Mouse (Mus musculus) heart, embryonic 12.5 days (tissue): ENCODE measurements around the gene Boc. TPM values are rescaled to one million over a fixed set of nuclear protein-coding genes. Genes with fewer than 3 reads are reported as not detected.

Experiments used
- ATAC-seq: fragments of 200-750 bp; cut with Nextera tagmentation; 2 replicates; pipeline ENCODE4 v1.8.0; 2017; ENCODE audit warnings: moderate TSS enrichment, moderate library complexity; ENCODE audit not compliant: insufficient number of reproducible peaks, low FRiP score
- H3K27ac ChIP-seq: fragments of 300-500 bp; sonication (generic); 2 replicates; pipeline ENCODE4 v1.5.1; 2016; ENCODE audit warnings: mild to moderate bottlenecking, moderate library complexity; ENCODE audit not compliant: poor library complexity, severe bottlenecking
- H3K27me3 ChIP-seq: fragments of 300-500 bp; sonication (generic); replicated peaks from 2 replicates; pipeline ENCODE4 v1.6.1; 2016; ENCODE audit warnings: mild to moderate bottlenecking, moderate library complexity
- H3K36me3 ChIP-seq: fragments of 300-500 bp; sonication (generic); 2 replicates; pipeline ENCODE4 v1.6.1; 2016; ENCODE audit warnings: mild to moderate bottlenecking, moderate library complexity
- H3K4me1 ChIP-seq: fragments of 300-500 bp; sonication (generic); replicated peaks from 2 replicates; pipeline ENCODE4 v1.6.1; 2016; ENCODE audit warnings: mild to moderate bottlenecking
- H3K4me2 ChIP-seq: fragments of 300-500 bp; sonication (generic); 2 replicates; pipeline ENCODE4 v1.6.1; 2016; ENCODE audit warnings: mild to moderate bottlenecking, moderate library complexity
- H3K4me3 ChIP-seq: fragments of 300-500 bp; sonication (generic); 2 replicates; pipeline ENCODE4 v1.5.1; 2016; ENCODE audit warnings: mild to moderate bottlenecking
- H3K9ac ChIP-seq: fragments of 300-500 bp; sonication (generic); 2 replicates; pipeline ENCODE4 v1.6.1; 2016; ENCODE audit warnings: mild to moderate bottlenecking, moderate library complexity
- H3K9me3 ChIP-seq: fragments of 300-500 bp; sonication (generic); replicated peaks from 2 replicates; pipeline ENCODE4 v1.6.1; 2016; ENCODE audit warnings: mild to moderate bottlenecking, moderate library complexity
- WGBS: fragments of 180-500 bp; shearing (Covaris S2); methylation state at CpG from one replicate; pipeline ENCODE4 v1.1.7; 2016; 5-methylcytosine and 5-hydroxymethylcytosine counted together
- polyA plus RNA-seq: library from polyadenylated mRNA; unstranded; fragments of >200 nt; fragmentation: Nextera tagmentation; extraction: Ambion mirVana; gene quantifications from 2 replicates; pipeline ENCODE4 v1.2.1, GENCODE M21; 2016

The Boc gene
- polyA plus RNA-seq, 1 experiment from 2014 or later: 7.9 TPM

DNA sequence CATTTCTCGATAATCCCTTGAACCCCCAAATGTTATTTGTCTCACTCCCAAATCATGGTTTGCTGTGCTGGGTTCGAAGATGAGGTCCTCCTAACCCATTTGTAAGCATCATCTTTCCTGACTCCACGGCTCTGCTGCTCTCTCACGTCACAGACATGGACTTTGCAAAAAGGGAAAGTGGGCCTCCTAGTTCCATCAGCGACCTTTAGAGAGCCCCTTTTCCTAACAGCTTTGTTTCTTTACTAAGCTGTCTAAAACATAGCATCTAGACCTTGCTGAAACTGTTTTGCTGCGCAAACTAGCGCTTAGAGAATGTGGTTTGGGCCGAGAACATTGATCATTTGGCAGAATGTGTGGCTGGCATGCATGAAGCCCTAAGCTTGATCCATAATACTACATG lies 19.1 kb downstream of the Boc start:
- no peak overlapping the region for H3K27ac ChIP-seq
- H3K4me1 ChIP-seq: peaks cover 33% of the 10 kb centered on the region
- WGBS: 78% methylated on average over 8 of the region's 8 CpGs

DNA sequence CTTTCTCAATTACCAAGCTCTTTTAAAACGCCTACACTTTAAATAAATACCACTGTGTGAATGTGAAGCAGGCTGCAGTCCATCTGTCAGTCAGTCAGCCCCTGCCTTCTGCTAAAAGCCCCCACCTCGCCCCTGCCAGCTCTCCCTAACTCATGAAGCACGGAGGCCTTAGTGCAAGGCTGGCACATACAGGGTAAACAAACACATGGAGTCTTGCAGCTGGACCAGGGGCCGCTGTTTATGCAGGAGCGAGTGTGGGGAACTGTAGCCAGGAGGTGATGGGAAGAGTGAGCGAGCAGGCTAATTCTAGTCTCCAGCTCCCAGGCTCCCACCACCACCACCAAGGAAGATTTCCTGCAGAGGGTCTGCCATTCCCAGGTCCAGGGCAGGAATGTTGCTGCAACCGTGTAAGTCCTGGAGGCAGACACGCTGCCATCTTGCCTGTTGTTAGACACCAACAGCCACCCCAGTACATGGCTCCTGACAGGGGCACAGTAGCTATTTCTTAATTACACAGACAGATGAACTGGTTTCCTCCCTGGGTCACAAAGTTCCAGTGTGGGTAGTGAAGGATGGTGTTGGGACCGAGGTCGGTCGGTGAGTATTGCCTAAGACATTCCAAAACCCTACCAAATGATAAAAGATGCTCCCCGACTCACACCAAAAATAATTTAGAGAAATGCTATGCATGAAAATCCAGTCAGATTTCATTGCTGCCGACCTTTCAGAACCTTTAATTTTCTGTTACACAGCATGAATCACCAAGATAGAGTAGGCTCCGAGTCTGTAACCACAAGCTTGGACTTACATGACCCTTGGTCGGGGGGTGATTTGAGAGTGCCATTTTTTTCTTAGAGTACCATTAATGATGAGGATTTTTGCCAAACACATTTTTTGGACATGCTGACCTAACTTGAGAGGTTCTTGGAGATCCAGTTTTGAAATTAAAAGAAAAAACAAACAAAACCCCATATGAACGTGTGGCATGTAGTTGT lies 20.0 kb downstream of the Boc start:
- H3K36me3 ChIP-seq: no peaks in the 10 kb centered on the region
- H3K27ac ChIP-seq: 0 out of 2 replicates have a peak overlapping the region, but pooled peaks have one; percentile 15
- WGBS: 53% methylated on average over 16 of the region's 16 CpGs
- 0 out of 2 replicates have a peak overlapping the region, but pooled peaks have one; percentile 14 for H3K9ac ChIP-seq
- no peak for ATAC-seq
- H3K9me3 ChIP-seq: no peaks in the 10 kb centered on the region
- H3K4me1 ChIP-seq: peaks cover 38% of the 10 kb centered on the region
- H3K4me3 ChIP-seq: no peak overlapping the region
- H3K4me2 ChIP-seq: no peak overlapping the region
- H3K27me3 ChIP-seq: no peaks in the 10 kb centered on the region

More for the DNA sequence above, 19.1 kb downstream of the Boc start:
- H3K4me2 ChIP-seq: no peak overlapping the region
- no peak overlapping the region for H3K4me3 ChIP-seq
- H3K9ac ChIP-seq: no peak overlapping the region
- no peaks in the 10 kb centered on the region for H3K9me3 ChIP-seq
- no peaks in the 10 kb centered on the region for H3K36me3 ChIP-seq
- H3K27me3 ChIP-seq: no peaks in the 10 kb centered on the region
- no peak for ATAC-seq

DNA sequence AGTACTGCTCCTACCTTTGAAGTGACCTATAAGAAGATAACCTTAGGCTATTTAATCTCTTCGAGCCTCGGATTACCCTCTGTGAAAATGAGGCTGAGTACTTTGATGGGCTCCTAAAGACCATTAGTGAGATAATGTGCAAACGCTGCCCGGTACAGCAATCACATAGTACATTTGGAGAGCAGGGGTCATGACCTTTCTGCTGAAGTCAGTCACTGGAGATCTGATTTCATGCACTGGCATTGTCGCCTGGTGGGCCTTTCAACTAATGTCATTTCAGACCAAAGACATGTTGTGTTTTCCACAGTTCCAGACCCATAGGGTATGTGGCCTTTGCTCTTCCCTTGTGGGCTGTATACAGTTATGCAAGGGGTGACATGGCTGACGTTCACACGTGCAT lies 24.6 kb downstream of the Boc start:
- no peak overlapping the region for H3K4me2 ChIP-seq
- no peak overlapping the region for H3K4me3 ChIP-seq
- H3K27ac ChIP-seq: no peak overlapping the region
- peaks cover 51% of the 10 kb centered on the region for H3K4me1 ChIP-seq
- no peak for ATAC-seq
- 0 out of 2 replicates have a peak, but pooled peaks cover 4% of the 10 kb centered on the region for H3K9me3 ChIP-seq
- H3K9ac ChIP-seq: no peak overlapping the region
- peaks cover 5% of the 10 kb centered on the region; the same call in 1 of the 2 replicates for H3K36me3 ChIP-seq
- H3K27me3 ChIP-seq: no peaks in the 10 kb centered on the region
- WGBS: 33% methylated on average over 7 of the region's 7 CpGs

DNA sequence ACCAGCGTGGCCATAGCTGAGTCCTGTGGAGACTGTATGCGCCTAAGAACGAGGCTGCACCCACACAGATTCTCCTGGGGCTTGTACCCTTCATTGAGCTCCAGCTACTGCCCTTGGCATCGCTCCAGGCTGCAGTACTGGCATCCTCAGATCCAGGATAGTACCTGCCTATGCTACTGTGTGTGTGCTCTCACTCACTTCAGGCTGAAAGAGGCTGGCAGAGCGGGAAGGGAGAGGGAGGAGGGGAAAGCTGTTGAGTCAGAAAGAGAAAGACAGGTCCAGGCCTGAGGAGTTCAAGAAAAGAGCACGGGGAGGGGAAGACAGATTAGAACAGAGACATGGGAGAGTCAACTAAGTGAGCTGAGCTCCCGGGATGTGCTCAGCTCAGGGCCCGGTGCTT lies 25.2 kb downstream of the Boc start:
- Histone ChIP-seq H3K36me3 (peaks cover 5% of the 10 kb centered on the region; the same call in 1 of the 2 replicates), H3K9ac (no peak overlapping the region), H3K27ac (no peak overlapping the region), H3K4me2 (no peak overlapping the region), H3K27me3 (no peaks in the 10 kb centered on the region), H3K9me3 (0 out of 2 replicates have a peak, but pooled peaks cover 4% of the 10 kb centered on the region), H3K4me3 (no peak overlapping the region), H3K4me1 (peaks cover 47% of the 10 kb centered on the region)
- ATAC-seq: no peak
- 57% methylated on average over 8 of the region's 8 CpGs for WGBS

DNA sequence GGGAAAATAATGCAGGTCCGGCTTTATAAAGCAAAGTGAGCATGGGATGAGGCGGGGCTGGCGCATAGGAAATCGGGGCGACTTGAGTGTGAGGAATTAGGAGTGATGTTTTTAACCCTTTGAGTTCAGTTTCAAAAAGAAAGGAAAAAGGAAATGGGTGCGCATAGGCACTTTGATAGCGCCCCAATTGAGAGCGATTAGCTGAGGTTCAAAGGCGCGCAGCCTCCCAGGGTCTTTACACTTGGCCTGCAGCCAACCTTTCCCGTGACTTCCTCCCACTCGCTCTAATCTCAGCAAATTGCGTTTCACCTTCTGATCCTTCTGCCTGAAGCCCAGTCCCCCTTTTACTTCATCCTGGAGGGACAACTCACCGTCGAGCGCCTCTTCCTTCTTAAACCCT lies 25.8 kb downstream of the Boc start:
- 45% methylated on average over 16 of the region's 16 CpGs for WGBS
- Histone ChIP-seq H3K4me1 (peaks cover 43% of the 10 kb centered on the region), H3K9ac (no peak overlapping the region), H3K9me3 (0 out of 2 replicates have a peak, but pooled peaks cover 4% of the 10 kb centered on the region), H3K27ac (no peak overlapping the region), H3K4me3 (no peak overlapping the region), H3K36me3 (peaks cover 5% of the 10 kb centered on the region; the same call in 1 of the 2 replicates), H3K27me3 (no peaks in the 10 kb centered on the region), H3K4me2 (no peak overlapping the region)
- no peak for ATAC-seq

DNA sequence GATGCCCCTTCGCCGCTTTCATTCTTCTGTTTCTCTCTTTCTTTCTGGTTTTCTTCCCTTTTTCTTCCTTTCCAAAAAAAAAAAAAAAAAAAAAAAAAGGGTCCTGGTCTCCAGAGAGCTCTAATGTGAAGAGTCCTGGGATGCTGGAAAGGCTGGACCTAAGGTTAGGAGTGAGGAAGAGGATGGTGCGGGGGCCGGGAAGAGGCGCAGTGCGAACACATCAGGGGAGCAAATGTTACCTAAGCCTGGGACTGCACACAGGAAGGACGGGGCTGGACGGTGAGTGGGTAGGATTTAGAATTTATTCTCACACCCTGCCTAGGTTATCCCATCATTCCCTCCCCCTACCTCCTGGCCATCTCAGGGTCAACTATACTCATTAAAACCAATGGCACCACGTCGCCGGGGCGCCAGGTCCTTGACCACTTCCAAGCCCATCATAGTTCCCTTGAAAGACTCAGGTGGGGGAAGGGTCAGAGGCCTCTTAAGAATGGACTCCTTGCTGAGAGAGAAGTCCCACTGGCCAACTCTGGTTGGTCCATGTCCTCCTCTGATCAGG lies 27.4 kb downstream of the Boc start:
- H3K9ac ChIP-seq: peak overlapping the region; percentile 54; the same call in 1 of the 2 replicates

DNA sequence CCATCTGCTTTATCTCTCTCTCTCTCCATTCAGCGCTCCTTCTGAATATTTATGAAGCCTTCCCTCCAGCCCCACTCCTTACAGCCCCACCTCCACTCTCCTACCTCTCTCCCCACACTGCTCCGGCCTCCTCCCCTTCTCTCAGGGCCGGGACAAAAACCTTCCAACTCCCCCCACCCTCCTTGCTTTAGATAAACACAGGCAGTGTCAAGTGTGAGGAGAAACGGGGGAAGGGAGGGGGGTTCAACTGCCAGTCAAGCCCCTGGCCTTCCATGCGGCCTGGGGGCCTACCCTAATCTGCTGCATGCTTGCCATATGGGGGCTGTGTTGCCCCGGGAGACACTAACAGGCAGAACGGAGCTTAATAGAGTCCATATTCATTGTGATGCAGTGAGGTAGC lies 27.9 kb downstream of the Boc start:
- Histone ChIP-seq H3K27ac (no peak overlapping the region), H3K9ac (peak overlapping the region; percentile 54), H3K4me3 (peak overlapping the region; percentile 38), H3K27me3 (no peaks in the 10 kb centered on the region), H3K4me1 (peaks cover 55% of the 10 kb centered on the region), H3K36me3 (peaks cover 5% of the 10 kb centered on the region; the same call in 1 of the 2 replicates), H3K4me2 (peak overlapping the region; percentile 76), H3K9me3 (0 out of 2 replicates have a peak, but pooled peaks cover 4% of the 10 kb centered on the region)
- WGBS: 3% methylated on average over 7 of the region's 7 CpGs
- ATAC-seq: peak; percentile 50; the same call in 1 of the 2 replicates

More for the DNA sequence above, 27.4 kb downstream of the Boc start:
- Histone ChIP-seq H3K36me3 (peaks cover 5% of the 10 kb centered on the region; the same call in 1 of the 2 replicates), H3K27me3 (no peaks in the 10 kb centered on the region), H3K4me3 (peak overlapping the region; percentile 38), H3K4me2 (peak overlapping the region; percentile 76), H3K27ac (no peak overlapping the region), H3K9me3 (0 out of 2 replicates have a peak, but pooled peaks cover 4% of the 10 kb centered on the region), H3K4me1 (peaks cover 54% of the 10 kb centered on the region)
- 0 out of 2 replicates have a peak, but pooled peaks have one; percentile 26 for ATAC-seq
- 44% methylated on average over 12 of the region's 12 CpGs for WGBS

DNA sequence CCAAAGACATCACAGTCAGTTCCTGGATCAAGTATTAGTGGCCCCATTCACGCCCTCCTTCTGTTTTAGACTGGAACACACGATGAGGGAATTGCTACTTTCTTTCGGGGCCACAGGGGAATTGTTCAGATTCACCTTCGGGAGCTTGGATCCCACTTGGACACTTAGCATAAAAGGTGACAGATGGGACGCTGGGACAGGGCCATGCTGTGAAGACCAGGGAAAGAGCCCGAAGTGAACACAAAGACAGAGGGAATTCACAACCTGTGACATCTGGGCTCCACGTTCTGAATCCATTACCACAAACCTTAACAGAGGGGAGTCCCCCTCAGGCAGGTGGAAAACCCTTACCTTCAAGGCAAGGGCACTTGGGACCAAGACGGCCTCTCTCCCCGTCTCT lies 28.5 kb downstream of the Boc start:
- peak overlapping the region; percentile 76 for H3K4me2 ChIP-seq
- H3K36me3 ChIP-seq: peaks cover 5% of the 10 kb centered on the region; the same call in 1 of the 2 replicates
- H3K9me3 ChIP-seq: 0 out of 2 replicates have a peak, but pooled peaks cover 4% of the 10 kb centered on the region
- no peak for ATAC-seq
- H3K4me3 ChIP-seq: no peak overlapping the region
- WGBS: 27% methylated on average over 9 of the region's 9 CpGs
- peaks cover 55% of the 10 kb centered on the region for H3K4me1 ChIP-seq
- H3K27ac ChIP-seq: no peak overlapping the region
- 0 out of 2 replicates have a peak overlapping the region, but pooled peaks have one; percentile 54 for H3K9ac ChIP-seq
- H3K27me3 ChIP-seq: no peaks in the 10 kb centered on the region

DNA sequence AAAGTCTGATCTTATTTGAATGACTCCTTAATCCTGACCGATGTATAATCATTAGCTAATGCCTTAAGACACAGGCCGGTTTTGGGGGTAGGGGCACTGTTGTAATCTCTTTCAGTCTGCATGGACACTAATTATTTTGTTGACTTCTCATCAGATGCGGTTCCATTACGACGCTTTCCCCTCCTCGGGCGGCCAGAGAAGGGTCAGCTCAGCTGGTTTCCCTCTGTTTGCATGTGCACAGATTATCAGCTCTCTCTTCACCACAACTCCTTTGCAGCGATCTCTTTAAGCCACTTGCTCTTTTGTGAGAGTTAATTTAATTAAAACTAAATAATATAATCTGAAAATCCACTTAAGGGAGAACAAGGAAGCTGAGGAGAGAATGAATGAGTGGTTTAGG lies 29.0 kb downstream of the Boc start:
- Histone ChIP-seq H3K4me1 (peaks cover 55% of the 10 kb centered on the region), H3K27ac (no peak overlapping the region), H3K36me3 (peaks cover 5% of the 10 kb centered on the region; the same call in 1 of the 2 replicates), H3K27me3 (no peaks in the 10 kb centered on the region), H3K4me3 (no peak overlapping the region), H3K9ac (no peak overlapping the region), H3K9me3 (0 out of 2 replicates have a peak, but pooled peaks cover 4% of the 10 kb centered on the region), H3K4me2 (no peak overlapping the region)
- ATAC-seq: no peak
- 50% methylated on average over 8 of the region's 8 CpGs for WGBS

DNA sequence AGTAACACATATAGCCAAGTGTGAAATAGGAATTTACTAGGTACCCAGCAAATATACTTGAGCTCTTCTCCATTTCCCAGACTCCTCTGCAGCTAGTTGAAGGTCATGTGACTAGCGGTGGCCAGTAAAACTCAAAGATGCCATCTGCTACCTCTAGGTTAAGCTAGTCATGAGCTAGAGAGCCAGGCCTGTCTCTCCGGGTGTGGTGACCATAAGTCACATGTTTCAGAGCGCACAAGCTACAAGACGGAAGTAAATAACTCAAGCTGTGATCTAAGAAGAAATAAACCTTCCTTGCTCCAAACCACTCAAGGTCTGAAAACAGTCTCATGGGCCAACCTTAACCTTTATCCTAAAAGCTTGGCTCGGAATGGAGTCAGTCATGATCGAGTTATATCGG lies 29.7 kb downstream of the Boc start:
- H3K4me2 ChIP-seq: no peak overlapping the region
- H3K36me3 ChIP-seq: peaks cover 5% of the 10 kb centered on the region; the same call in 1 of the 2 replicates
- H3K4me3 ChIP-seq: no peak overlapping the region
- no peak overlapping the region for H3K9ac ChIP-seq
- peaks cover 49% of the 10 kb centered on the region for H3K4me1 ChIP-seq
- no peaks in the 10 kb centered on the region for H3K27me3 ChIP-seq
- 0 out of 2 replicates have a peak, but pooled peaks cover 4% of the 10 kb centered on the region for H3K9me3 ChIP-seq
- H3K27ac ChIP-seq: no peak overlapping the region
- WGBS: 89% methylated on average over 7 of the region's 7 CpGs
- no peak for ATAC-seq
